Mouse (Mus musculus) right cerebral cortex, adult 18-20 months (tissue): ENCODE results near the gene Setd4.

Source experiments
- DNase-seq: peaks from one replicate; pipeline ENCODE4 v3.0.0; 2022; ENCODE audit warnings: mixed read lengths

Setd4 gene

GRCm38 (mm10) chr16:93591450-93592430 lies 12.1 kb downstream of the Setd4 start:
- DNase-seq: no peak

GRCm38 (mm10) chr16:93590915-93591314 lies 12.9 kb downstream of the Setd4 start:
- DNase-seq: no peak

- DNase-seq: no peak
These were observed 15.6 kb downstream of the Setd4 start for GRCm38 (mm10) chr16:93588281-93588680.

- no peak for DNase-seq
These were observed 17.5 kb downstream of the Setd4 start for GRCm38 (mm10) chr16:93586382-93586781.

GRCm38 (mm10) chr16:93585703-93586205 lies 18.1 kb downstream of the Setd4 start:
- no peak for DNase-seq

- peak; percentile 39 for DNase-seq
These were observed 18.7 kb downstream of the Setd4 start for GRCm38 (mm10) chr16:93584976-93585702.

- DNase-seq: no peak
These were observed 22.7 kb downstream of the Setd4 start for GRCm38 (mm10) chr16:93581125-93581524.

- no peak for DNase-seq
These were observed 25.4 kb downstream of the Setd4 start for GRCm38 (mm10) chr16:93578346-93579005.

GRCm38 (mm10) chr16:93576412-93577082 lies 27.3 kb downstream of the Setd4 start:
- peak; percentile 68 for DNase-seq

GRCm38 (mm10) chr16:93575574-93575973 lies 28.3 kb downstream of the Setd4 start:
- no peak for DNase-seq

GRCm38 (mm10) chr16:93574521-93575191 lies 29.2 kb downstream of the Setd4 start:
- DNase-seq: no peak

GRCm38 (mm10) chr16:93573434-93573833 lies 30.4 kb downstream of the Setd4 start:
- DNase-seq: no peak

- DNase-seq: no peak
These were observed 31.5 kb downstream of the Setd4 start for GRCm38 (mm10) chr16:93572383-93572782.

GRCm38 (mm10) chr16:93558499-93558898 lies 45.4 kb downstream of the Setd4 start:
- no peak for DNase-seq

GRCm38 (mm10) chr16:93557646-93558045 lies 46.2 kb downstream of the Setd4 start:
- DNase-seq: no peak

GRCm38 (mm10) chr16:93552686-93553513 lies 51.0 kb downstream of the Setd4 start:
- DNase-seq: no peak

- no peak for DNase-seq
These were observed 54.6 kb downstream of the Setd4 start for GRCm38 (mm10) chr16:93549287-93549686.

- DNase-seq: no peak
These were observed 55.8 kb downstream of the Setd4 start for GRCm38 (mm10) chr16:93548045-93548444.

- no peak for DNase-seq
These were observed 56.7 kb downstream of the Setd4 start for GRCm38 (mm10) chr16:93547122-93547521.

- no peak for DNase-seq
These were observed 57.4 kb downstream of the Setd4 start for GRCm38 (mm10) chr16:93546354-93546965.
